Mouse (Mus musculus): ENCODE results near the gene Flnc. TPM values are rescaled to one million over a fixed set of nuclear protein-coding genes. Genes with fewer than 3 reads are reported as not detected.
"Not testable (repeated sequence)": the region's sequence is repeated elsewhere in the genome, so short reads cannot be mapped to it uniquely, and the experiment has no call there.

Flnc gene
- total RNA-seq (2015; ENCODE audit: low replicate concordance) (not detected in 2 replicates), total RNA-seq (2017; ENCODE audit: low replicate concordance) (not detected in 2 replicates)

DNA sequence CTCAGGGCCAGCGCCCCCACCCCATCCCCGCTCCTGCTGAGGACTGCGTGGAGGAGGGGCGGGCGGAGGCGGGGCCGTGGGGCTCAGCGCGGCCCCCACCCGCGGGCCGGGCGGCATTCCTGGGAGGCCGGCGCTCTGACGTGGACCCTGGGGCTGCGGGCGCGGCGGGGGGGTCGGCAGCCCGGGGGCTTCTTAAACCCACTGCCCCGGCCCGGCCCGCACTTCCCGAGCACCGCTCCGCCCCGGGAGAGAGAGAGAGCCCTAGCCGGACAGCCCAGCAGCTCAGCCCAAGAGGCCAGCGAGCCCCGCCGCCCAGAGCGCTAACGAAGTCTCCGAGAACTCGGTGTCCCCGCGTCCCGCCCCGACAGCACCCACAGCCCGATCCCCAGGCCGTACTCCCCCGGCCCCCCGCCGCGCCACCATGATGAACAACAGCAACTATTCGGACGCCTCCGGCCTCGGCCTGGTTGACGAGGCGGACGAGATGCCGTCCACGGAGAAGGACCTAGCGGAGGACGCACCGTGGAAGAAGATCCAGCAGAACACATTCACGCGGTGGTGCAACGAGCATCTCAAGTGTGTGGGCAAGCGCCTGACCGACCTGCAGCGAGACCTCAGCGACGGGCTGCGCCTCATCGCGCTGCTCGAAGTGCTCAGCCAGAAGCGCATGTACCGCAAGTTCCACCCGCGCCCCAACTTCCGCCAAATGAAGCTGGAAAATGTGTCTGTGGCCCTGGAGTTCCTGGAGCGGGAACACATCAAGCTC, at the start of gene Flnc:
TSS of gene Flnc (plus strand) at position 219 of the 766 bp plus-strand sequence.
- no peak for ATAC-seq (replicated peaks; ENCODE audit: low FRiP score, poor library complexity, severe bottlenecking)

DNA sequence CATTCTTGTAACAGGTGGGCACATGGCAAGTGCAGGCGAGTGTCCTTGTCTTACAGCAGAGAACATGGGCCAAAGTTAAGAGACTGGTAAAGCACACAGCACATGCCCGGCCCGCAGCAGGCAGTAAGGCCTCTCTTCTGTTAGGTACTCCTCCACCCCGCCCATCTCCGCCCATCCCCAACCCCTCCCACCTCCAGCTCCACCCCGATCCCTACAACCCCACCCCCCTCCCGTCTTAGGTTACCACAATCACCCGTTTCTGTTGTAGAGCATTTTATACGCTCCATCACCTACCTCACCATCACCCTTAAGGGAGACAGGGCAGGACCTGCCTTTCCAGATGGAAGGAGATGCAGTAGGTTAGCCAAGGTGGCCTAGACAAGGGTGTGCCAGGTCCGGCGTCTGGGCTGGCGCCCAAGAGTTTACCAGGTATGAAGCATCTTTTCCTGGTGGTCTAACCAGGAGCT, 45.0 kb upstream of the Flnc start, which contains the start of gene Opn1sw:
TSS of gene Opn1sw (minus strand) at position 417 of the 467 bp plus-strand sequence.
- ATAC-seq (replicated peaks; ENCODE audit: low FRiP score, poor library complexity, severe bottlenecking): peak; percentile 78

DNA sequence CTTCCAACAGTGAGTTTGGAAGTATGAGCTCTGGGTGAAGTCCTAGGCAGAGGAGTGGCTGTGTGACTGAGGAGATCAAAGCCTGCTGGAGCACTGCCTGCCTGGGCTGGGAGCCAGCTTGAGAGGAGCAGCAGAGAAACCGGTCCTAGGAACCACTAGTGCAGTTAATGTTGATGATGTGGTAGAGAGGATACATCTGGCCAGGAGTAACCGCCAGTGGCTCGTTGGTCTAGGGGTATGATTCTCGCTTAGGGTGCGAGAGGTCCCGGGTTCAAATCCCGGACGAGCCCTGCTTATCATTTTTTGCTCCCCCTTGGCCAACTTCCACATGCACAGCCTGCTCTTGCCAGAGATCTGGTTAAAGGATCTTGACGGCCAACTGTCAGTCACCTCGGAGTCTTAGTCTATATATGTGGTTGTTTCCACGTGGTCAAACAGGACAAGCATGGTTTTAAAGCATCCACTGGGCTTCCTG, 44.4 kb upstream of the Flnc start:
- ATAC-seq (replicated peaks; ENCODE audit: low FRiP score, poor library complexity, severe bottlenecking): no peak; the same call in 1 of the 2 replicates

DNA sequence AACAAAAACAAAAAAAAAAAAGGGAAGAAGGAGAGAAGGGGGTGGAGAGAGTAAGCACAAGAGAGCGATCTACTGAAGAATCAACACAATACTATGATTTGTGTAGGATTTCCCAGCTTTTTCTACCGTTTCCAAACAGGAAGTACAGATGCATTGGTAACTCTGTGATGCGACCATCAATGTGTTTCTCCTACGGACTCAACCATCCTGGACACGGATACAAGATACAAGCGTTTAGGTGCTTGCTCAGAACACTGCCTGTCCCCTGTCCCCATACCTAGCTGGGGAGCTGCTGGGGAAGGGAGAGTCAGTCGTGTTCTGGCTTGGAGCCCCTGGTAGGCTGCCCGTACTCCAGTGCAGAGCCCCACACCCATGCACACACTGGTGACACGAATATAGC, 43.6 kb upstream of the Flnc start:
- ATAC-seq (replicated peaks; ENCODE audit: low FRiP score, poor library complexity, severe bottlenecking): no peak

DNA sequence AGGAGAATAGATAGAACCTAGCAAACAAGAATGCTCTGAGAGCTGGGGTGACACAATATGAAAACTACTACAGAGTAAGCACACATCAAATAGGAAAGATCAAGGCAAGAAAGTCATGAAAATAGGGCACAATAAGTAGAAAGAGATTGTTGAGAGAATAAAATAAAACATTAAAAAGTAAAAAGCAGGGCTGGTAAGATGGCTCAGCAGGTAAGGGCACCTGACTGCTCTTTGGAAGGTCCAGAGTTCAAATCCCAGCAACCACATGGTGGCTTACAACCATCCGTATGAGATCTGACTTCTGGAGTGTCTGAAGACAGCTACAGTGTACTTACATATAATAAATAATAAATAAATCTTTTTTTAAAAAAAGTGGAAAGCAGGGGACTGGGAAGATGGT, 42.6 kb upstream of the Flnc start:
- ATAC-seq (replicated peaks; ENCODE audit: low FRiP score, poor library complexity, severe bottlenecking): not testable (repeated sequence)

DNA sequence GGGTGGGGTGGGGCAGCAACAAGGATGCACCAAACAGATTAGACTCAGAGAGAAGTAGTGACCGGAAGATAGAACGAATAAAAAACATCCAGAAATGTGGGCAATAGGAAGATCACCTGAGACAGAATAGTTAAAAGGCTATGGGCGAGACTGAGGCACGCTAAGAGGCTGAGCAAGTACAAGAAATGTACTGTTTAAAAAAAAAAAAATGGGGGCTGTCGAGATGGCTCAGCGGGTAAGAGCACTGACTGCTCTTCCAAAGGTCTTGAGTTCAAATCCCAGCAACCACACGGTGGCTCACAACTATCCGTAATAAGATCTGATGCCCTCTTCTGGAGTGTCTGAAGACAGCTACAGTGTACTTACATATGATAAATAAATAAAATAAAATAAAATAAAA, 41.8 kb upstream of the Flnc start:
- ATAC-seq (replicated peaks; ENCODE audit: low FRiP score, poor library complexity, severe bottlenecking): not testable (repeated sequence)

DNA sequence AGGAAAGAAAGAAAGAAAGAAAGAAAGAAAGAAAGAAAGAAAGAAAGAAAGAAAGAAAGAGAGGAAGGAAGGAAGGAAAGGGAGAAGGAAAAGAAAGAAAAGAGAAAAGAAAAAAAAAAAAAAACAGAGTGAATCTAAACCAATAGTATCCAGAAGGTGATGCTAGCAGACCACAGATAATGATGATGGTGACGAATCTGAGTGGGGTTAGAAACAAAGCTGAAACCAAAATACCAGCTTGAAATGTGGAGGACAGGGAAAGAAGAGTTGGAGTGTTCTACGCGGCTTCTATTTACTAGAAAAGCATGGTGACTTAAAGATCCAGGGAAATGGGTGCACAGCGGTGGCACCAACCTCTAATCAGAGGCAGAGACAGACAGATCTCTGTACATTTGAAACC, 41.3 kb upstream of the Flnc start:
- no peak for ATAC-seq (replicated peaks; ENCODE audit: low FRiP score, poor library complexity, severe bottlenecking)

DNA sequence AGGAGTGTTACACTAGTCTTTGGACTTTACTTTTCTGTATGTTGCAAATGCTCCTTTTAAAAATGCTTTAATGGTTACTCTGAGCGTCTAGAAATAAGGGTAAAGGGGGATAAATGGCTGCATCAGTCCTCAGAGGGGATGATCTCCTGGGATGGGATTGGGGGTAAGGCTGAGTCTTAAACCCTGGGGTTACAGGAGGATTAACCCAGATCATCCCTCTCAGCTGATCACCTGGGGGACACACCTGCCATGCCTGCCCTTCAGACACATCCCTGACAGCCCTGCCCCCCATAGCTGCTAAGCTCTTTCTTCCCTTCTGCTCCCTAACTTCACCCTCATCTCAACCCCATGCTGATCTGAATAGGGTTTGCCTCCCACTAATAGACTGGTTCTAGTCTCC, 38.8 kb upstream of the Flnc start:
- ATAC-seq (replicated peaks; ENCODE audit: low FRiP score, poor library complexity, severe bottlenecking): no peak

DNA sequence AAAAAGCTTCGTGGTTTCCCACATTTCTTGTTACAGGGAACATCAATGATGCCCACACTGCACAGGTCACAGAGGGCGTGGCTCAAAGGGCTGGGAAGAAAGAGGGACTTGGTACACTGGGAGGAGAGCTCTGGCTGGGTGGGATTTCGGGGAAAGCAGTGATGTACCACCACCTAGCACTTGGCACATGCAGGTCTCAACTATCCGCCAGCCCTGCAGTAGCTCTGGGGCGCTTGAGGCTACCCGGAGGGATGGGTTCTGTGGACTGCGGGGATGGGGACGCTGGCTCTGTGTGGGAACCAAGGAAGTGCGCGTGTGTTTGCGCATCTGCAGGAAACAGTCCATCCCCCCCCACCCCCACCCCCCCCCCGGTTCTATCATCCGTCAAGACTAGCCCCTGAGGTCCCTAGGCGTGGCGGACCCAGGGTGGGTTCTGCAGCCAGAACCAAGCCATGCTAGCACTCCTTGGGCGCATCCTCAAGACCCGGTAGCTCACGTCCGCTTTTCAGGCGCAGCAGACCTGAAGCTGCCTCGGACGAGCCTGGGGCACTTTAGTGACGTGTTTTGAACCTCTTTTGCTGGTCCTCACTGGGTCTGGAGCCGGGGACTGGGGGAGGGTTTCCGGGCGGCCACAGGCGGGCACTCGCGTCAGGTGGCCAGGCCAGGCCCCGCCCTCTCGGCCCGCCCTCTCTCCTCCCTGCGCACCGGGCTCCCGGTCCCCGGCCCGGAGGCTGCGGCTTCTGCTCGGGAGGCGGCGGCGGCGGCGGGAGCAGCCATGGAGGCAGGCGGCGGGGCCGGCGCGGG, 36.9 kb upstream of the Flnc start, which contains the start of gene Ccdc136:
TSS of gene Ccdc136 (plus strand) at position 400 of the 804 bp plus-strand sequence.
- no peak for ATAC-seq (replicated peaks; ENCODE audit: low FRiP score, poor library complexity, severe bottlenecking)

DNA sequence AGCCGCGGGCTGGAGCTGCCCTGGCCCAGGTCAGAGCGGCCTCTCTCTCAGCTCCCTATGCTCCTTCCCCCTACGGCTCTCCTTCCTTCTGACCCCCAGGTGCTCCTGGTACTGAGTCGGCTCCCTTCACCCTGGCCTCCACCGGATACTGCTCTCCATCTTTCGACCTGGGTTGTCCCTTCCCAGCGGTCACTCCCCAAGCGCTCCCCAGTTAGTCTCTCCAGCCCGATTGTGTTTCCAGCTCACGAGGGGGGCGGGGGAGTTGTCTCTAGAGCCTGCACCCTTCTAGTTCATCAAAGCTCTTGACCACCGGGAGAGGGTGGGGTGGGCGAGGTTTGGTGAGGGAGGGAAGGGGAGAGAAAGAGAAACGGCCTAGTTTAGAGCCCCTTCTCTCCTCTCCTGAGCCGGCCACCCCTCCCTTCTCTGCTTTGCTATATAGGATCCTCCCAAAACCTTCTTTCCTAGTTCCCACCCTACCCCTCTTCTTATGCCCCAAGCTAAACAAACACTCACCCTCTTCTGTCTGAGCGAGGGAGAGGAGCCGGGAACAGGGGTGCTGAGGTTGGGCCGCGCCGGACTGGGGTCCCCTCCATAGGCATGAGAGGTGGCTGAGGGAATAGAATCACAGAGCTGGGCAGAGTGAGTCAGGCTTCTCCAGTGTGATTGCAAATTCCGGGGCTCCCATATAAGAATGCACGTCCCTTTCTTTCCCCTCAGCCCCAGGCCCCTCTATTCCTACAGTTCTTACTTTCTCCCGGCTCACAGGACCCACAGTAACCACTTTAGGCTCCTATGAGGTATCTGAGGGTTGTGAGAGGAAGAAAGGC, 36.1 kb upstream of the Flnc start:
- ATAC-seq (replicated peaks; ENCODE audit: low FRiP score, poor library complexity, severe bottlenecking): no peak

DNA sequence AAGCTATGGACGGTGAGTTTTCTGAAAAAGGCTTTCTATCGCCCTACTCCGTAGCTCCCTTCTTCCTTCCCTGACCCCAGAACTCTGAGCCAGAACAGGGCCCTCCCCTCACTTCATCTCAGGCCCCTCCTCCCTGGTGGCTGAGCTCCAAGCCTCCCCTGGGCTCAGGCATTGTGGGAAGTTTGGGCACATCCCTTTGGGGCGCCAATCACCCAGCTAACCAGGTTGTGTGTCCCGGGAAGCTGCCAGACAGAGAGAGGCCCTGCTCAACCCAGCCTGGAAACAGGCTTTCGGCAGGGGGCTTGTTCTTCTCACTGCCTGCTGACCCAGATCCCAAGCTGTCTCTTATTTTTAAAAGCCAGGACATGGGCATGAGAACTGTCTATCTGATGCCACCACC, 35.5 kb upstream of the Flnc start:
- ATAC-seq (replicated peaks; ENCODE audit: low FRiP score, poor library complexity, severe bottlenecking): no peak

DNA sequence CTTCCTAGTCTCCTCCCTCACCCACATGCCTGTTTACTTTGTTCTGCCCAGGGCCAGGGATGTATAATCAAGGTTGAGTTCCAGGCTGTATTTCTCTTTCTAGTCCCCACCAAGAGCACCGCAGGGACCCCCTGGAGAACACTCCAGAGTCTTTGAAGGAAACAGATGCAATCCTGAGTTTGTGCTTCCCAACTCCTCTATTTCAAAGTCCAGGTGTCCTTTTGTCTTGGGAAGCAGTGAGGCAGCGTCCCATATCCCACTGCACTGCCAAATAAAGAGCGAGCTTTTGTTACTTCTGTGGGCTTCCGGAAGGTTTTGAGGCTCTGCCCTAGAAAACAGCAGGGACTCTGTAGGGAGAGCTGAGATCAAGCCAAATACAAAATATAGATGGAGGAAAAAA, 33.2 kb upstream of the Flnc start:
- ATAC-seq (replicated peaks; ENCODE audit: low FRiP score, poor library complexity, severe bottlenecking): no peak

DNA sequence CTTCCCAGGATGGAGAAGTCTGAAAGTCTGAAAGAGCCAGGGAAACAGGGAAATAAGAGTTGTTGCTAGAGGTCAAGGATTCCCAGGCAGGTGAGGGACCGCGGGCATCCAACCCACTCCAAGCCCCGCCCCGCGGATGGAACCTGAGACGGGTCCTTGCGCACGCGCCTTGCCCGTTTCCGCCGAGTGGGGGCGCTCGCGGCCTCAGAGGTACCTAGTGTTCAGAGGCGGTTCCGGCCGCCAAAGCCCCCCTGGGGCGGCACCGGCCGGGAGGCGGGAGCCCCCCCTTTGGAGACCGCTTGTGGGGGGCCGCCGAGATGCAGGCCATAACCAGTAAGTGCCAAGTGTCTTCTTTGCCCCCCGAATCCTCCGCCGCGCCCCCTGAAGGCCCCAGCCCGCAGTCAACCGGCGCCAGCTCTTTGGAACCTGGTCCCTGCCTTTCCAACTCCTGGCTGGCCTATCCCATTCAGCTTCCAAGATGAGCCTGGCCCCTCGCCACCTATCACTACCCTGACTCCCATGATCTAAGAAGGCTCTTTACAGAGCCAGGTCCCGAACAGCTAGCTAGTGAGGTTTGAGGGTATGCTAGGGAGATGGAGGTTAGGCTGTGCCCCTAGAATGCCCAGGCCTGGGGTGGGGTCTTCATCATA, 30.2 kb upstream of the Flnc start:
- no peak for ATAC-seq (replicated peaks; ENCODE audit: low FRiP score, poor library complexity, severe bottlenecking)

DNA sequence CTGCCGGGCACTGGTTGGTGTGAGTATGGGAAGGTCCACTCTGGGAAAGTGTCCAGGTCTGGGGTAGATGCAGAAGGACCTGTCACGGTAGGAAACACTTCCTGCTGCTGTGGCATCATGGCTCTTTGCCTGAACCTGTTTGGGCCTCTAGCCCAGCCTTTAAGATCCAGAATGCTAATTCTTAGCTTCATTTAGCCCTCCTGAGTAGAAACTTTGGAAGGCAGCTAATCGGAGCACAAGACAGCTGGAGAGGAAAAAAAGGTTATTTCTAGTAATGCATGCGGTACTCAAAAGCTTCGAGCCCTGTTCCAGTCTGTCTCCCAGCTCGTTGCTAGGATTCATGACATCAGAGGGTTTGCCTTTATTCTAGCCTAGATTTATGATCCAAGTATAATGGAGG, 26.6 kb upstream of the Flnc start:
- ATAC-seq (replicated peaks; ENCODE audit: low FRiP score, poor library complexity, severe bottlenecking): no peak

DNA sequence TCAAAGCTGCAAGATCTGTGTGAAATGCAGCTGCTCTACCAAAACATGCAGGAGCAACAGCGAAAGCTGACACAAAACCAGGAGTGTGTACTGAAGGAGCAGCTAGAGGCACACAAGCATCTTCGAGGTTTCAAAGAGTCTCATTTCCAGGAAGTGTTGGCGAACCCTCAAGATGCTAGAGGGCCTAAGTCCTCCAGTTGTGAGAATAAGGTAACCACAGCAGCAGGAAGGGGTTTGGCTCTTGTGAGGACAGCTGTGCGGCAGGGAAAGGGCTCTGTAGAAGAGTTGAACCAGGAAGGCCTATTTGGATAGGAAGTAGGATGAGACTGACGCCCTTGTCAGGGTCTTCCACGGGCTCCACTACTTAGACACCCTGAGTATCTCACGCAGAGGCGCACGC, 17.6 kb upstream of the Flnc start:
- ATAC-seq (replicated peaks; ENCODE audit: low FRiP score, poor library complexity, severe bottlenecking): no peak

DNA sequence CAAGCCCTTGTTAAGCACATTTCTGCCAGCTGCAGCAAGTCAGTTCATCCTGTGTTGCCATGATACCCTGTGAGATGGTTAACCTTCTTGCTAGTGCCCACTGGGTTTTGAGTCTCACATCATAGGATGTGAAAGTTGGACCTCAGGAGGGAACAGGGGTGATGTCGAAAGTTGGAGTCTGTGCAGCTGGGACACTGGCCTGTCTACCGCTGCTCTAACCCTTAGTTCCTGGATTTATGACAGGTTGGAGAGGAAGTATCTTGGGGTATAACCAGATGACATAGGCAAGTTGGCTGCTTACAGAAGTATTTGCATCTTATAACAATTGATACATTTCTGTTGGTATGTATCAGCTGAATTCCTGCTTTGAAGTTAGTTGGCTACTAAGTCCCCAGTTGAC, 12.5 kb upstream of the Flnc start:
- ATAC-seq (replicated peaks; ENCODE audit: low FRiP score, poor library complexity, severe bottlenecking): no peak

DNA sequence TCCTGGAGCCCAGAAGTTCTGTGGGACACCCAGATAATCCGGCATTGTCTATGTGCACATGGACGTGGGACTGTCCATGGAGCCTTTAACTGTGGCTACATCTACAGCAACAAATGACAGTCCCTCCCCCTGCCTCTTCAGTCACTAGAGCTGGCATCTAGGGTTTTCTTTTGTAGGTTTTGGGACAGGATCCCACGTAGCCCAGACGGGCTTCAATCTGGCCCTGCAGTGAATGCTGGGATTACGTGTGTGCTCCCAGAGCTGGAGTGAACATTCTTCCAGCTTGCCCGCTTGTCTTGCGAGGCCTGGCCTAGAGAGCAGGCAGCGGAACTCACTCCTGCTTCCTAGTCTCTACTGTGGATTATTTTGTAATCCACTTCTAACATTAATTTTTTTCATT, 7.9 kb upstream of the Flnc start:
- no peak for ATAC-seq (replicated peaks; ENCODE audit: low FRiP score, poor library complexity, severe bottlenecking)

DNA sequence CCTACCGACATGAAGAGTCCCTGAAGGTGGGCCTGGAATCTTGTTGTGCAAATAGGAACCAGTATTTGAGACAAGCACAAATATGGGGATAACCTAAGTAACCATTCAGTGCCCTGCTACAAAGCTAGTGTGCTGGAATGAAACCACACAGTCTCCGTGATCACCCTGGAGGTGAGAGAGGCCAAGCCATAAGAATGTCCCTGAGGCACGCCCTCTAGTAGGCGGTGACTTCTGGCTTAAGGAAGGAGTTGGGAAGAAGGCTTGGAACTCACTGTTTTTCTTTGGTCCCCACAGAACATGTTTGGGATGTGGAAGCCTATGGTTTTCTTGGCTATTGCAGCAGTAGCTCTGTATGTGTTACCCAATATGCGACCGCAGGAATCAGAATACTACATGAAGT, 6.7 kb upstream of the Flnc start:
- no peak for ATAC-seq (replicated peaks; ENCODE audit: low FRiP score, poor library complexity, severe bottlenecking)

DNA sequence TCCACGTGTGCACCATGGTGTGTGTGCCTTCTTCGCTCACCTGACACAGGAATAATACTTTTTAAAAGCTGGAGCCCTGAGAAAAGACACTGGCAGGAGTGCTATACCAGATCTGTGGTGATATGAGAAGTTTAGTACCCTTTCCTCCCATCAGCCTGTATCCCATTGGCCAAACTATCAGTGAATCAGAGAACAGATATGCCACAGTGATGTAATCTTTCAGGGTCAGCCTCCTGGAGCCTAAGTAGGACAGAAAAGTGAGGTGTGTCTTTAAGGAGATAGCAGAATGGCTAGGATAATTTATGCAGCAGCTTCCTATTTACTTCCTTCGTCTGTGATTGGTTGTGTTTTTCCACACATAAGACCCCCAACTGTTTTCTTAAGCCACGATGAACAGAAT, 4.9 kb upstream of the Flnc start:
- ATAC-seq (replicated peaks; ENCODE audit: low FRiP score, poor library complexity, severe bottlenecking): no peak

All from erythroblast, adult 5-6 weeks (primary cell).